Mouse (Mus musculus): ENCODE measurements at regions not wholly inside any gene's neighbourhood (a gene's known extent, or its start where the extent isn't known, plus 50 kb on each side); places are given as distances from the start of the nearest gene placed in this dataset.
A peak's percentile ranks its signal among the peaks of the same experiment; 100 is the strongest.

DNA sequence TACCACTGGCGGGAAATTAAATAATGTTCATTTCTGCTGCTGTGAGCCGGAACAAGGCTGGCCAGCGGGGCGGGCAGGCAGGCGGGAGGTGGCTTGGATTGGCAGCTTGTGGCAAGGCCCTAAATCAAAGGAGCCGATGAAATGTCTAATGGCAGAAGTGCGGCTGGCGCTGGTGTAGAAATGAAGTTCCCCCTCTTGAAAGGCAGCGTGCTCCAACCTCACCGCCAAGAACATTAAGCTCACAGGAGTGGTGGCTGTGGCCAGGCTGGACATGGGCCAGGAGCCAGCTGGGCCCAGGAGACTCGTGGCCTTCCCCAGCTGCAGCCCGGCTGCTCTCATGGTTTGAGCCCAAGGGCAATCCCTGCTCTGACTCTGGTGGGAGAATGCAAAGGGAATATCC, 71.8 kb upstream of the Gm26897 start:
- no peak overlapping the region for H3K4me3 ChIP-seq (ENCODE audit: low read depth, low read length)
- H3K4me2 ChIP-seq (replicated peaks; ENCODE audit: low read depth, low read length): no peak overlapping the region
- peaks cover 5% of the 10 kb centered on the region; the same call in 1 of the 2 replicates for H3K4me1 ChIP-seq (ENCODE audit: insufficient read depth, low read depth, low read length)
- H3K9ac ChIP-seq (replicated peaks; ENCODE audit: low read depth): no peak overlapping the region
- ATAC-seq (peak; percentile 31), DNase-seq (ENCODE audit: low spot score) (peak; percentile 31)
- TF ChIP-seq CTCF (IDR thresholded peaks at IDR 0.05): no peak
- no peak for TF ChIP-seq EP300 (IDR thresholded peaks at IDR 0.05)
- 51% methylated on average over 12 of the region's 12 CpGs for WGBS
- H3K9me3 ChIP-seq (ENCODE audit: low read length): no peaks in the 10 kb centered on the region
- no peak overlapping the region for H3K27ac ChIP-seq (ENCODE audit: low read length)
- H3K36me3 ChIP-seq (ENCODE audit: insufficient read depth, low read length): no peaks in the 10 kb centered on the region
- no peaks in the 10 kb centered on the region for H3K27me3 ChIP-seq (replicated peaks; ENCODE audit: insufficient read depth, low read length)

DNA sequence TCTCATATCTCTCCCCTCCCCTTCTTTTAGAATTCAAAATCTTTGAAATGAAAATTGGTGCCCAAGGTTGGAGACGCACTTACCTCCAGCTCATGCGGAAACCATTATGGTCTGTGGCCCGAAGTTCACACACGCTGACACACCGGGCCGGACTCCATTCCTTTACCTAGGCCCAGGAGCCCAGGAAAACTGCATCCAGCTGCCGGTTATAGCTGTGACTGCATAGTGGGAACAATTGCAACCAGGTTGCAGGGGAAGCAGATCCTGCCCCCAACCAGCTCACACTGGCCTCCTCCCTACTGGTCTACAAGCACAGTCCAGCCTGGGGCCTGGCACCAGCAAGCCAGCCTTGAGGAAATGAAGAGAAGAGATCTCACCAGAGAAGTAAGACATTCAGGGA, 69.9 kb upstream of the Gm26897 start:
- no peak overlapping the region for H3K27ac ChIP-seq (ENCODE audit: low read length)
- no peaks in the 10 kb centered on the region for H3K36me3 ChIP-seq (ENCODE audit: insufficient read depth, low read length)
- no peaks in the 10 kb centered on the region for H3K27me3 ChIP-seq (replicated peaks; ENCODE audit: insufficient read depth, low read length)
- WGBS: 91% methylated on average over 7 of the region's 7 CpGs
- ATAC-seq: no peak
- no peak for DNase-seq (ENCODE audit: low spot score)
- peaks cover 5% of the 10 kb centered on the region; the same call in 1 of the 2 replicates for H3K4me1 ChIP-seq (ENCODE audit: insufficient read depth, low read depth, low read length)
- TF ChIP-seq CTCF (IDR thresholded peaks at IDR 0.05): no peak
- TF ChIP-seq EP300 (IDR thresholded peaks at IDR 0.05): no peak
- H3K4me3 ChIP-seq (ENCODE audit: low read depth, low read length): no peak overlapping the region
- H3K9ac ChIP-seq (replicated peaks; ENCODE audit: low read depth): no peak overlapping the region
- H3K9me3 ChIP-seq (ENCODE audit: low read length): no peaks in the 10 kb centered on the region
- no peak overlapping the region for H3K4me2 ChIP-seq (replicated peaks; ENCODE audit: low read depth, low read length)

DNA sequence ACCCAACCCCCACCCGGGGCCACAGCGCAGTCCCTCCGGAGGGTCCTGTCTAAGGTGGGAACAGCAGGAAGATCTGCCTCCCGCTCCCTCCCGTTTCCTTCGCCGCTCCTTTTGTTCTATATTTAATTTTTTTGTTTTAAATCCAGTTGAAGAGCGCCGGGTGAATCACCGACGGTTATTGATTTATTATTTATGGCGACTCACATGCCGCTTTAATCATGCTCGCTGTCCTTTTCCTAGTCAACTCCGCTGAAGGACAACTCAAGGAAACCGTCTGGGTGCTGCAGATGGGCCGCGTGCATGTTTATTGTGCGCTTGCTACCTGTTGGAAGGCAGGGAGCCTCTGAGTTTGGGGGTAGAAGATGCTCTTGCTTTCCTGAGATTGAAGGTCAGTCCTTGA, 68.3 kb upstream of the Gm26897 start:
- no peak overlapping the region for H3K4me2 ChIP-seq (replicated peaks; ENCODE audit: low read depth, low read length)
- ATAC-seq (no peak), DNase-seq (ENCODE audit: low spot score) (no peak)
- no peak overlapping the region for H3K4me3 ChIP-seq (ENCODE audit: low read depth, low read length)
- H3K9me3 ChIP-seq (ENCODE audit: low read length): no peaks in the 10 kb centered on the region
- H3K36me3 ChIP-seq (ENCODE audit: insufficient read depth, low read length): no peaks in the 10 kb centered on the region
- H3K4me1 ChIP-seq (ENCODE audit: insufficient read depth, low read depth, low read length): peaks cover 5% of the 10 kb centered on the region; the same call in 1 of the 2 replicates
- 65% methylated on average over 19 of the region's 19 CpGs for WGBS
- no peaks in the 10 kb centered on the region for H3K27me3 ChIP-seq (replicated peaks; ENCODE audit: insufficient read depth, low read length)
- TF ChIP-seq CTCF (IDR thresholded peaks at IDR 0.05) (no peak), EP300 (IDR thresholded peaks at IDR 0.05) (no peak)
- no peak overlapping the region for H3K9ac ChIP-seq (replicated peaks; ENCODE audit: low read depth)
- no peak overlapping the region for H3K27ac ChIP-seq (ENCODE audit: low read length)

DNA sequence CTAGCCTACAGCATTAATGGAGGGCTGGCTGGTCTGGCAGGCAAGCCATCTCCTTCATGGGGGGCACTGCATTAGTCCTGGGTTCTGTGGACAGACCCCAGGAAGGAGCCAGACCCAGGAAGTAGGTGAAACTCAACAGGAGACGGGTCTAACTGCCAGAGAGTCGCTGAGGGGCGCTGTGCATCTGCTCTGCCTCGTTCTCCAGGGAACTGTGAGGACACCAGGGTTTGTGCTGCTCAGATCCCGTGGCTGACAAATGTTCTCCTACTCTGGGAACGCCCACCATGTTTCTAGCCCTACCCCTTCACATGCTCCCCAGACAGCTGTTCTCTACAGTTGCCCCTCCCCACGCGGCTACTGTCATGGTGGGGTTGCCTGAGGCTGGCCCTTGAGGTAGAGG, 67.7 kb upstream of the Gm26897 start:
- no peaks in the 10 kb centered on the region for H3K9me3 ChIP-seq (ENCODE audit: low read length)
- H3K36me3 ChIP-seq (ENCODE audit: insufficient read depth, low read length): no peaks in the 10 kb centered on the region
- ATAC-seq: no peak
- no peak overlapping the region for H3K4me3 ChIP-seq (ENCODE audit: low read depth, low read length)
- no peak for DNase-seq (ENCODE audit: low spot score)
- WGBS: 64% methylated on average over 8 of the region's 8 CpGs
- no peak overlapping the region for H3K27ac ChIP-seq (ENCODE audit: low read length)
- no peaks in the 10 kb centered on the region for H3K27me3 ChIP-seq (replicated peaks; ENCODE audit: insufficient read depth, low read length)
- no peak overlapping the region for H3K4me2 ChIP-seq (replicated peaks; ENCODE audit: low read depth, low read length)
- peaks cover 5% of the 10 kb centered on the region; the same call in 1 of the 2 replicates for H3K4me1 ChIP-seq (ENCODE audit: insufficient read depth, low read depth, low read length)
- no peak overlapping the region for H3K9ac ChIP-seq (replicated peaks; ENCODE audit: low read depth)
- TF ChIP-seq CTCF (IDR thresholded peaks at IDR 0.05) (no peak), EP300 (IDR thresholded peaks at IDR 0.05) (no peak)

DNA sequence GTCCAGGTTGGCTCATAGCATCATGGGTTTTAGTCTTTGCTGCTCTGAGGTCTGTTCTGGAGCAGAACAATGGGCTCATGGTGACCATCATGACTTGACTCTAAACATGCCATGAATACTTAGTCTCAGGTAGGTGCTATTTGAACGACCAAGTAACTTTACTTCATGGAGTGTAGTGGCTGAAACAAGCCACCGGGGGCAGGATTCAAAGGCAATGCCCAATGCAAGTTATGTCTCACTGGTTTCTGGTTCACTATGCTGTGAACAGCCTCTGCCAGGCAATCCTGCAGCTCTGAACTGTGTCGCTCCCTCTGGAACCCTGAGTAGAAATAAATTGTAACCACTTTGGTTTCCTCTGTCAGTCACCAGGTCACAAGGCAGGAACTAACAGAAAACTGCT, 65.8 kb upstream of the Gm26897 start:
- no peaks in the 10 kb centered on the region for H3K4me1 ChIP-seq (ENCODE audit: insufficient read depth, low read depth, low read length)
- H3K4me3 ChIP-seq (ENCODE audit: low read depth, low read length): no peak overlapping the region
- no peak overlapping the region for H3K4me2 ChIP-seq (replicated peaks; ENCODE audit: low read depth, low read length)
- no peaks in the 10 kb centered on the region for H3K27me3 ChIP-seq (replicated peaks; ENCODE audit: insufficient read depth, low read length)
- no peak overlapping the region for H3K27ac ChIP-seq (ENCODE audit: low read length)
- no peaks in the 10 kb centered on the region for H3K9me3 ChIP-seq (ENCODE audit: low read length)
- H3K36me3 ChIP-seq (ENCODE audit: insufficient read depth, low read length): no peaks in the 10 kb centered on the region
- no peak for ATAC-seq
- 54% methylated on average over 3 of the region's 3 CpGs for WGBS
- H3K9ac ChIP-seq (replicated peaks; ENCODE audit: low read depth): no peak overlapping the region
- TF ChIP-seq CTCF (IDR thresholded peaks at IDR 0.05) (peak; percentile 58), EP300 (IDR thresholded peaks at IDR 0.05) (no peak)
- DNase-seq (ENCODE audit: low spot score): no peak

DNA sequence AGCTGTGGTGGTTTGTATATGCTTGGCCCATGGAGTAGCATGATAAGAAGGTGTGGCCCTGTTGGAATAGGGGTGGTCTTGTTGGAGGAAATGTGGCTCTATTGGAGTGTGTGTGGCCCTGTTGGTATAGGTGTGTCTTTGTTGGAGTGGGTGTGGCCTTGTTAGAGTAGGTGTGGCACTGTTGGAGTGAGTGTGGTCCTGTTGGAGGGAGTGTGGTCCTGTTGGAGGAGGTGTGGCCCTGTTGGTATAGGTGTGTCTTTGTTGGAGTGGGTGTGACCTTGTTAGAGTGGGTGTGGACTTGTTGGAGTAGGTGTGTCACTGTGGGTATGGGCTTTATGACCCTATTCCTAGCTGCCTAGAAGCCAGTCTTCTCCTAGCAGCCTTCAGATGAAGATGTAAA, 64.6 kb upstream of the Gm26897 start:
- H3K4me1 ChIP-seq (ENCODE audit: insufficient read depth, low read depth, low read length): no peaks in the 10 kb centered on the region
- ATAC-seq (no peak), DNase-seq (ENCODE audit: low spot score) (no peak)
- H3K27me3 ChIP-seq (replicated peaks; ENCODE audit: insufficient read depth, low read length): no peaks in the 10 kb centered on the region
- no peak overlapping the region for H3K4me3 ChIP-seq (ENCODE audit: low read depth, low read length)
- H3K36me3 ChIP-seq (ENCODE audit: insufficient read depth, low read length): no peaks in the 10 kb centered on the region
- no peaks in the 10 kb centered on the region for H3K9me3 ChIP-seq (ENCODE audit: low read length)
- no peak overlapping the region for H3K4me2 ChIP-seq (replicated peaks; ENCODE audit: low read depth, low read length)
- TF ChIP-seq EP300 (IDR thresholded peaks at IDR 0.05) (no peak), CTCF (IDR thresholded peaks at IDR 0.05) (no peak)
- no peak overlapping the region for H3K27ac ChIP-seq (ENCODE audit: low read length)
- H3K9ac ChIP-seq (replicated peaks; ENCODE audit: low read depth): no peak overlapping the region

DNA sequence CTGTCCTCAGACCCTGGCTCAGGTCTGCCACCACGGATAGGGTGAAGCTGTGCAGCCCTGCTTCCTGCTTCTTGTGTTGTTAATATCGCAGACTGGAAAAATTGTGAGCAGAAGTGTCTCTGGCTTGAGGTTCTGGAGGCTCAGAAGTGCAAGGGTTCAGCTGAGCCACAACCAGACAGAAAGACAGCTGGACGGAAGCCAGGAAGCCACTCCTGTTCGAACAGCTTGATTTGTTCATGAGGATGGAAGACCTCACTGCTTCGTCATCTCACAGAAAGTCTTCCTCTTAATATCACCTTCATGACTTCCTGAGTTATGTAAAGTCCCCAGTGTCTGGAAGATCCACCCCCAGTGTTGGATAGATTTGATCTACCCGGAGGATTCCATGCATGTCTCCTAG, 62.0 kb upstream of the Gm26897 start:
- no peak for TF ChIP-seq CTCF (IDR thresholded peaks at IDR 0.05)
- no peak for TF ChIP-seq EP300 (IDR thresholded peaks at IDR 0.05)
- no peaks in the 10 kb centered on the region for H3K9me3 ChIP-seq (ENCODE audit: low read length)
- H3K27ac ChIP-seq (ENCODE audit: low read length): no peak overlapping the region
- no peak overlapping the region for H3K4me2 ChIP-seq (replicated peaks; ENCODE audit: low read depth, low read length)
- 40% methylated on average over 6 of the region's 6 CpGs for WGBS
- no peak overlapping the region for H3K4me3 ChIP-seq (ENCODE audit: low read depth, low read length)
- H3K4me1 ChIP-seq (ENCODE audit: insufficient read depth, low read depth, low read length): peaks cover 9% of the 10 kb centered on the region; the same call in 1 of the 2 replicates
- H3K36me3 ChIP-seq (ENCODE audit: insufficient read depth, low read length): no peaks in the 10 kb centered on the region
- ATAC-seq (no peak), DNase-seq (ENCODE audit: low spot score) (no peak)
- H3K27me3 ChIP-seq (replicated peaks; ENCODE audit: insufficient read depth, low read length): no peaks in the 10 kb centered on the region
- H3K9ac ChIP-seq (replicated peaks; ENCODE audit: low read depth): no peak overlapping the region

Measured in lung, postnatal 0 days (tissue).